Mouse (Mus musculus) B cell, adult 67 days (primary cell): ENCODE data around the gene Milr1. TPM values are rescaled to one million over a fixed set of nuclear protein-coding genes. Genes with fewer than 3 reads are reported as not detected.

ENCODE experiments used
- total RNA-seq, 2 experiments: library from RNA; stranded (reverse); gene quantifications; 4 replicates each; pipeline ENCODE4 v1.2.4; 2023

The Milr1 gene
- total RNA-seq, result 10 to 100 TPM; 20.8 to 22.5 TPM

DNA sequence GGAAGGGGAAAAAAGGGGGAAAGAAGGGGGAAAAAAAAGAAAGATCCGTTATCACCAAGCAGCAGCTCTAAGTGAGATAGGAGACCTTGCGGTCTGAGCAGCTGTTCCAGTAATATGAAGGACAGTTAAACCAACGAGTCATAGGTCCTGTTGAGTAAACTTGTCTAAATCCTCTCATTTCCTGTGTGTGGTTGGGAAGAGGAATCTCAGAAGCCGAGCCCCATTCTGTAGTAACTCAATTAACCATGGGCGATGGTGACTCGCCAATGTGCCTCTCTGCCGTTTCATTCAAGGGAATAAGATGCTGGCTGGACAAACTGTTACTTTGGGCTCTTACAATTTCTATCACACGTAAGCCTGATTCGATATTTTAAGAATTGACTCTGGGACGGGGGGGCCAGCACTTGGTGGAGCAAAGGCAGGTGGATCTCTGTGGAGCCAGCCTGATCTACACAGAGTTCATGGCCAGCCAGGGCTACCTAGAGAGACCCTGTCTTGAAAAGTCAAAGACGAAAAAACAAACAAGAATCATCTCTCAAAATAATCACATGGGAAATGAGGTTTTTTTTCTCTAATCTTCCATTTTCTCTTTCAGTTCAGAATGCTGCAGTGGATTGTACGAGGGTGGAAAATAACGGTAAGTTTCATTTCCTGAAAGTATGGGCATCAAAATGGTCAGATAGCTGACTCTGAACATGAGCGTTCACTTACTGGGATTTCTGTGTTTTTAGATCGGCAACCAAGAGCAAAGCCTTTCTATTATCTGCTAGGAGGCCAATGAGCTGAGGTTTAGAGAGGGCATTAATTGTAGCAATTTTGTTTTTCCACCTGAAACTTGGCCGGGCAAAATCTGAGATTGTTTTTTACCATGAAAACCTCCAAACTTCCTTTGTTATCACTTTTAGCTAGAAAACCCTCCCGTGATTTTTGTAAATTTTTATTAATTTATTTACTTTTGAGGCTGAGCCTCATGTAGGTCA lies at the start of gene Milr1:
Gene Milr1 (plus strand): TSS at position 188 of the 980 bp plus-strand sequence.

DNA sequence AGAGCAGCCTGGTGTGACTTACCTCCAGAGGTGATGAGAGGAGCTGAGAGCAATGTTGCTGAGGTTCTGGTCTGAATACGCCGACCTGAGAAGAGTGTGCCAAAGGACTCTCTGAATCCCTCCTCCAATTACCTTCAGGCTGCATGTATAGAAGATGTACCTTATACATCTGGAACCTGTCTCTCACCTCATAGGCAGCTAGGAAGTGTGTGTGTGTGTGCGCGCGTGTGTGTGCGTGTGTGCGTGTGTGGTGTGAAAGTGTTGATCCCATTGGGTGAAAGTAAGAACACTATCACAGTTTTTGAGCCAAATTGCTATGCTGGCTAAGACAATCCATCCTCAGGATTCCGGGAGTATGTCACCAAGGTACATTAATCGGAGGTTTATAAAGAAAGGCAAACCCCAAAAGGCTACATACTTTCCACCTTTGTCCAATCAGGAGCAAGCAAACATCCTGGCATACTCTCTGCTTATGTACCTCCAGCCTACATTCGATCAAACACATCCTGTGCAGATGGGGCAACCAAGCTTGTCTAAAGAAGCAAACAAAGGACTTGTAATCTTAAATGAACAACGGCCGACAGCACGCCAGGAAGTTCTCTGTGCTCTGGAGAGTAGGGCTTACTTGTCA lies 790 bp upstream of the Milr1 start, which contains the start of gene Pecam1:
Gene Pecam1 (minus strand): TSS at position 508 of the 631 bp plus-strand sequence.

DNA sequence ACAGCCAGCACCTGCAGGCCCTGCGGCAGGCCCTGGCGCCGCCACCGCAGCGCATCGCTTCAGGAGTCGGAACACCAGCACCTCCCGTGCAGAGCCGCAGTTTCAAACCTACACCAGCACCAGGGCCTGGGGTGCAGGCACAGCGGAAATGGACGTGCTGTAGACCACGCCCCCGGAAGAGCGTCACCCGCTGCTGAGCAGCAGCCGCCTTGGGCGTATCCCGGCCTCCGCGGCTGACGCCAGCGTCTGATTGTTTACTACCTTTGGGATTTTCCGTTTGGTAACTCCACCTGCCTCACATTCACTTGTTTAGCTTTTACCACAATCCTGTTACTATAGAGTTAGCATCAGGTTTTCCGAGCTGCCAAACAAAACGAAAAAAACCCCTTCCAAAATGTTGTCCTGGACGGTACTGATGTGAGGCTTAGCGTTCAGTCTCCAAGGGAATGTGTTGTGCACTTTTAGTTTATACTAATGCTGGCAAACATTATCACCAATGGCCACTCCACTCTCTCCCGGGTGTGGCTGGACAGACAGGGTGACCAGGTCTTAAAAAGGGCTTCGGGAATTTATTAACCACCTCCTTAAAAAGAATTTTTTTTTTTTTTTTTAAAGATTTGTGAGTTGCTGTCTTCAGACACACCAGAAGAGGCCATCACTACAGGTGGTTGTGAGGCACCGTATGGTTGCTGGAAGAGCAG lies 28.5 kb downstream of the Milr1 start, which contains the start of gene Polg2:
Gene Polg2 (minus strand): TSS at position 150 of the 701 bp plus-strand sequence.

DNA sequence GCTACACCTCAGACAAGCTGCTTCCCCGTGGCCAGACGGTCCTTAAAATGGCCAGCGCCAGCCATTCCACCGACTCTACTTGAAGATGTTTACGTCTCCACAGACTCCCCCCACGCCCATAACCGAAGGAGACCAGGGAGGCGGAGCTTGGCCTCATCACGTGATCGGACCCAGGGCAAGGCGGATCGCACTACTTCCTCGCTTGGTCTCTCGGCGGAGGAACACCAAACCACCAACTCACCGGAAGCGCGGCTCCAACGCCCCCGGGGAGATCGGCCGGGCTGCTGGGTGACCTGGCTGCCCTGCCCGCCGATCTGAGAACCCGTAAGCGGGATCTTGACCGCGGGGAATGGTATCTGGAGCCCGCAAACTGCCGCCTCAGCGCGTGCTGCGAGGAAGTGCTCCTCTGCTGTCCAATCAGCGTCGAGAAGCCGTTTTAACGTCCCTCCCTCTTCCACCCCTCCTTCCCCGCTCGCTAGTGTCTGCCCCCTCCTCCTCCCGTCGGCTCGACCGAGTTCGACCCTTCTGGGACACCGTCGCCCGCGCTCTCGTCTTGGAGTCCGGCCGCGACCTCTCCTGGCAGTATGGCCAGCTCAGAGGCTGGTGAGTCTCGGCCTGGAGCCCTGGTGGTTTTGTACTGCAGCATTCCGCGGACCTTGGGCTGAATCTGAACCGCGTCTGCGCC lies 37.9 kb downstream of the Milr1 start, which contains the start of the genes Ddx5 and Cep95:
Gene Ddx5 (minus strand): TSS at position 411 of the 685 bp plus-strand sequence.
Gene Cep95 (plus strand): TSS at position 478 of the 685 bp plus-strand sequence.

Other genes starting within 250 kb of the Milr1 start
- gene Tex2, start 137.8 kb upstream of the Milr1 start, total RNA-seq, result 10 to 100 TPM; 13.9 to 14.2 TPM
- 100 to 1,000 TPM; 243 to 260 TPM for gene Pecam1, start 598 bp upstream of the Milr1 start, total RNA-seq
- gene Polg2, start 28.3 kb downstream of the Milr1 start, total RNA-seq, result 10 to 100 TPM; 35.0 to 53.2 TPM
- gene Ddx5, start 38.0 kb downstream of the Milr1 start, total RNA-seq, result 1,000 to 10,000 TPM; 3,391 to 3,613 TPM
- gene Cep95, start 38.0 kb downstream of the Milr1 start, total RNA-seq, result 10 to 100 TPM; 28.2 to 29.9 TPM
- 10 to 100 TPM; 48.3 to 60.2 TPM for gene Smurf2, start 169.5 kb downstream of the Milr1 start, total RNA-seq
- 10 to 100 TPM; 29.9 to 30.9 TPM for gene Kpna2, start 248.3 kb downstream of the Milr1 start, total RNA-seq